8 mouse cellular contexts compared by ENCODE assay signal in genomic region chr12:8501571-8502305, GRCm38 (mm10). TPM values are rescaled to one million over a fixed set of nuclear protein-coding genes. Genes with fewer than 3 reads are reported as not detected.
DNase-seq lines count a peak whose midpoint lies in the region; ATAC-seq lines count a peak whose summit lies in the region.
"Had no signal": no experiment of that assay in that cellular context is flagged by ENCODE, and none has a peak within 500 bp of the region (broad histone marks: within the 10 kb centered on the region; RNA-seq: fewer than 3 reads in every experiment).

No protein-coding gene starts in this region.

- no peak for ATAC-seq in hindbrain, embryonic 13.5 days (ENCODE audit: low FRiP score)
- no peak for ATAC-seq in hindbrain, embryonic 12.5 days (ENCODE audit: low FRiP score)
- ATAC-seq in embryonic facial prominence, embryonic 12.5 days (ENCODE audit: insufficient number of reproducible peaks, insufficient read depth, low FRiP score, low TSS enrichment): no peak
- no peak for ATAC-seq in stomach, embryonic 15.5 days (ENCODE audit: insufficient read depth, low FRiP score, low read depth)
- ATAC-seq: hindbrain, postnatal 0 days had no signal

- H3K36me3 ChIP-seq in hindbrain, embryonic 13.5 days: no peaks in the 10 kb centered on the region
- no peaks in the 10 kb centered on the region for H3K36me3 ChIP-seq in hindbrain, embryonic 12.5 days
- H3K36me3 ChIP-seq in embryonic facial prominence, embryonic 12.5 days: no peaks in the 10 kb centered on the region
- H3K36me3 ChIP-seq in stomach, embryonic 15.5 days: no peaks in the 10 kb centered on the region

- no peak overlapping the region for H3K4me3 ChIP-seq in hindbrain, embryonic 13.5 days
- H3K4me3 ChIP-seq in hindbrain, embryonic 12.5 days: no peak overlapping the region
- no peak overlapping the region for H3K4me3 ChIP-seq in embryonic facial prominence, embryonic 12.5 days
- H3K4me3 ChIP-seq in stomach, embryonic 15.5 days (replicated peaks): no peak overlapping the region

- DNase-seq in lung, postnatal 36 days: peak; percentile 55
- no peak for DNase-seq in lung, postnatal 14 days
- DNase-seq in adrenal gland, postnatal 10 days: no peak

- no peaks in the 10 kb centered on the region for H3K27me3 ChIP-seq in hindbrain, embryonic 13.5 days
- no peaks in the 10 kb centered on the region for H3K27me3 ChIP-seq in hindbrain, embryonic 12.5 days
- no peaks in the 10 kb centered on the region for H3K27me3 ChIP-seq in embryonic facial prominence, embryonic 12.5 days
- no peaks in the 10 kb centered on the region for H3K27me3 ChIP-seq in stomach, embryonic 15.5 days (replicated peaks)

- H3K4me2 ChIP-seq in hindbrain, embryonic 13.5 days: no peak overlapping the region
- H3K4me2 ChIP-seq in hindbrain, embryonic 12.5 days (replicated peaks): no peak overlapping the region
- H3K4me2 ChIP-seq in embryonic facial prominence, embryonic 12.5 days (replicated peaks): no peak overlapping the region
- H3K4me2 ChIP-seq in stomach, embryonic 15.5 days: no peak overlapping the region

- peaks cover 24% of the 10 kb centered on the region for H3K4me1 ChIP-seq in hindbrain, embryonic 13.5 days (replicated peaks)
- H3K4me1 ChIP-seq in hindbrain, embryonic 12.5 days: peaks cover 20% of the 10 kb centered on the region
- H3K4me1 ChIP-seq in embryonic facial prominence, embryonic 12.5 days: peaks cover 27% of the 10 kb centered on the region
- peaks cover 10% of the 10 kb centered on the region for H3K4me1 ChIP-seq in stomach, embryonic 15.5 days

- H3K9ac ChIP-seq in hindbrain, embryonic 13.5 days: 0 out of 2 replicates have a peak overlapping the region, but pooled peaks have one; percentile 98
- no peak overlapping the region for H3K9ac ChIP-seq in hindbrain, embryonic 12.5 days
- no peak overlapping the region for H3K9ac ChIP-seq in embryonic facial prominence, embryonic 12.5 days
- H3K9ac ChIP-seq in stomach, embryonic 15.5 days: no peak overlapping the region

- peak overlapping the region; percentile 100; the same call in 1 of the 2 replicates for H3K27ac ChIP-seq in hindbrain, embryonic 13.5 days
- H3K27ac ChIP-seq in hindbrain, embryonic 12.5 days: no peak overlapping the region
- 0 out of 2 replicates have a peak overlapping the region, but pooled peaks have one; percentile 17 for H3K27ac ChIP-seq in embryonic facial prominence, embryonic 12.5 days
- H3K27ac ChIP-seq in stomach, embryonic 15.5 days: peak overlapping the region; percentile 91; the same call in 1 of the 2 replicates

- no peaks in the 10 kb centered on the region for H3K9me3 ChIP-seq in hindbrain, embryonic 13.5 days
- H3K9me3 ChIP-seq in hindbrain, embryonic 12.5 days (replicated peaks): no peaks in the 10 kb centered on the region
- no peaks in the 10 kb centered on the region for H3K9me3 ChIP-seq in embryonic facial prominence, embryonic 12.5 days
- H3K9me3 ChIP-seq in stomach, embryonic 15.5 days: no peaks in the 10 kb centered on the region

- WGBS in hindbrain, embryonic 13.5 days: 89% methylated on average over 14 of the region's 14 CpGs
- 92% methylated on average over 14 of the region's 14 CpGs for WGBS in hindbrain, embryonic 12.5 days
- WGBS in embryonic facial prominence, embryonic 12.5 days: 84% methylated on average over 14 of the region's 14 CpGs
- WGBS in stomach, embryonic 15.5 days: 63% methylated on average over 14 of the region's 14 CpGs

RNA-seq across cellular contexts. Expression of gene Rhob, which starts 1.9 kb away (rescaled TPM):
- polyA plus RNA-seq in hindbrain, embryonic 13.5 days (2015; fragmentation: Nextera tagmentation; extraction: Ambion mirVana): 68.7 and 71.7 TPM in 2 replicates
- polyA plus RNA-seq in hindbrain, embryonic 12.5 days (2016; fragmentation: Nextera tagmentation; extraction: Ambion mirVana): 75.4 and 78.3 TPM in 2 replicates
- 57.3 and 58.5 TPM in 2 replicates for polyA plus RNA-seq in embryonic facial prominence, embryonic 12.5 days (2016; fragmentation: Nextera tagmentation; extraction: Ambion mirVana)
- 41.5 and 43.8 TPM in 2 replicates for polyA plus RNA-seq in stomach, embryonic 15.5 days (2015; fragmentation: Nextera tagmentation; extraction: Ambion mirVana)
- total RNA-seq in adrenal gland, postnatal 10 days (2021): 100 to 1,000 TPM; 177 to 223 TPM
